Mouse (Mus musculus) ES-Bruce4 (cell line): ENCODE measurements around the gene C1qc.

Experiments used
- CTCF ChIP-seq: IDR thresholded peaks from one replicate; pipeline ENCODE4 v1.8.1; 2011; ENCODE audit warnings: low read depth, low read length
- POLR2A ChIP-seq: IDR thresholded peaks from one replicate; pipeline ENCODE4 v1.8.1; 2011; ENCODE audit warnings: low read length; ENCODE audit not compliant: insufficient read depth

GRCm38 (mm10) chr4:136889981-136890380, 2.9 kb downstream of the C1qc start:
- TF ChIP-seq CTCF = no peak
- no peak for TF ChIP-seq POLR2A
